Mouse (Mus musculus) kidney, embryonic 15.5 days (tissue): ENCODE data around the gene Fgf14. TPM values are rescaled to one million over a fixed set of nuclear protein-coding genes. Genes with fewer than 3 reads are reported as not detected.

Source experiments
- ATAC-seq: fragments of 200-750 bp; cut with Nextera tagmentation; replicated peaks from 2 replicates; pipeline ENCODE4 v1.8.0; 2017; ENCODE audit warnings: moderate TSS enrichment; ENCODE audit not compliant: low FRiP score
- H3K27ac ChIP-seq: fragments of 300-500 bp; sonication (generic); 2 replicates; pipeline ENCODE4 v1.5.1; 2015; ENCODE audit warnings: mild to moderate bottlenecking, inconsistent platforms
- H3K27me3 ChIP-seq: fragments of 300-500 bp; sonication (generic); 2 replicates; pipeline ENCODE4 v1.6.1; 2015; ENCODE audit warnings: inconsistent platforms
- H3K36me3 ChIP-seq: fragments of 300-500 bp; sonication (generic); 2 replicates; pipeline ENCODE4 v1.6.1; 2015; ENCODE audit warnings: inconsistent platforms
- H3K4me1 ChIP-seq: fragments of 300-500 bp; sonication (generic); 2 replicates; pipeline ENCODE4 v1.6.1; 2015; ENCODE audit warnings: inconsistent platforms
- H3K4me2 ChIP-seq: fragments of 300-500 bp; sonication (generic); 2 replicates; pipeline ENCODE4 v1.6.1; 2015; ENCODE audit warnings: moderate library complexity, mild to moderate bottlenecking, inconsistent platforms
- H3K4me3 ChIP-seq: fragments of 300-500 bp; sonication (generic); replicated peaks from 2 replicates; pipeline ENCODE4 v1.5.1; 2015; ENCODE audit warnings: mild to moderate bottlenecking, inconsistent platforms
- H3K9ac ChIP-seq: fragments of 300-500 bp; sonication (generic); 2 replicates; pipeline ENCODE4 v1.6.1; 2015; ENCODE audit warnings: mild to moderate bottlenecking, inconsistent platforms
- H3K9me3 ChIP-seq: fragments of 300-500 bp; sonication (generic); replicated peaks from 2 replicates; pipeline ENCODE4 v1.6.1; 2016; ENCODE audit warnings: inconsistent platforms
- WGBS: fragments of 180-500 bp; shearing (Covaris S2); methylation state at CpG from one replicate; pipeline ENCODE4 v1.1.7; 2015; ENCODE audit warnings: mixed read lengths; 5-methylcytosine and 5-hydroxymethylcytosine counted together
- polyA plus RNA-seq: library from polyadenylated mRNA; unstranded; fragments of >200 nt; fragmentation: Nextera tagmentation; extraction: Ambion mirVana; gene quantifications from 2 replicates; pipeline ENCODE4 v1.2.1, GENCODE M21; 2015

The Fgf14 gene
- polyA plus RNA-seq: 0.22 and 0.35 TPM in 2 replicates

DNA sequence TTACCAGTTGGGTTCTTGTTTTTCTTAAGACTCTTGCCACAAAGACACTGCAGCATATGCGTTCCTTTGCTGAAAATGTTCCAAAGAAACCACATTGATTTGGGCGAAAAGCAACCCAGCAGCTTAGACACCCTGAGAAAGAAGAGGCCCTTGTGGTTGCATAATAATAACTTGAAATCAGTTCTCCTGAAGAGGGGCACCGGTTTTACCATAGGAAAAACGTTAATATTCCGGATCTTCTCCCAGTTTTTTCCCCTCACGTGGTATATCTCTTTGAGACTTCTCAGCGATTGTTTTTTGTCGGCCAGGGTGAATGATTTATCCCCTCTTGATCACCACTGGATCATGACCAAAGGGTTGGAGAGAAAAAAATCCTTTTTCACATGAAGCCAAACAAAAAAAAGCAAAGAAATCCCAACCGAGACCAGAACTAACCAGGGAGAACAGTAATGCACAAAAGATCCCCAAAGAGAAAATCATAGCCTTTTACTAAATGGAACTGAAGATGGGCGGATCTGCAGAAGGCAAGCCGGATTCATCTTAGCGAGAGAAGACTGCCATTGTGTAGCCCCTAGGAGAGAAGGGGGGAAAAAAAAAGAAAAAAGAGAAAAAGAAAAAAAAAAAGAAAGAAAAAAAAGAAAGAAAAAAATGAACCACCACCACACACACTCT, at the start of gene Fgf14:
Gene Fgf14, minus strand, starts transcription at position 622 of the 672 bp plus-strand sequence.
- Histone ChIP-seq H3K27ac (no peak within 1 kb of the TSS), H3K36me3 (no peaks in the 10 kb centered on the region), H3K9me3 (no peaks in the 10 kb centered on the region), H3K4me3 (peak within 1 kb of the TSS; percentile 36), H3K27me3 (peaks cover 37% of the 10 kb centered on the region), H3K4me2 (peak within 1 kb of the TSS; percentile 64), H3K4me1 (peaks cover 23% of the 10 kb centered on the region), H3K9ac (no peak within 1 kb of the TSS)
- ATAC-seq: no peak
- WGBS: 9% methylated on average over 12 of the region's 12 CpGs

DNA sequence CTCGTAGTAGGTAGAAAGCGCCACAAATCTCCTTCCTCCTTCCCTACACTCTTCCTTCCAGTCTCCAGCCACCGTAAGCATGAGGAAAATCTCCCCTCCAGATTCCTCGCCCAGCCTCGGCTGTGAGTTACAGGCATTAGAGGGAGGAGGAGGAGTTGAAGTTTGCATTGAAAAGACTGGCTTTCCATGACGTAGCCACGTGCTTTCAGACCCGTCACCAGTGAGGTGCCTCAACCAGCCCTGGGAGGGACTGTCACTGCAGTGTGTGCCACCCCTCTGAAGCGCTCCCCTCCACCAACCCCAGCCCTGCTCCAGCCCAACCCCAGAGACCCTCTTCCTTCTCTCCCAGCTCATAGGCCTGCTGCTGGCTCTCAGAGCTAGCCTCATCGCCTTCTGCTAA, 452 bp upstream of the Fgf14 start:
- H3K4me1 ChIP-seq: peaks cover 23% of the 10 kb centered on the region
- peak; percentile 68 for ATAC-seq
- no peaks in the 10 kb centered on the region for H3K9me3 ChIP-seq
- peak overlapping the region; percentile 64 for H3K4me2 ChIP-seq
- WGBS: 4% methylated on average over 10 of the region's 10 CpGs
- peaks cover 37% of the 10 kb centered on the region for H3K27me3 ChIP-seq
- H3K4me3 ChIP-seq: peak overlapping the region; percentile 36
- no peak overlapping the region for H3K9ac ChIP-seq
- H3K36me3 ChIP-seq: no peaks in the 10 kb centered on the region
- H3K27ac ChIP-seq: no peak overlapping the region

DNA sequence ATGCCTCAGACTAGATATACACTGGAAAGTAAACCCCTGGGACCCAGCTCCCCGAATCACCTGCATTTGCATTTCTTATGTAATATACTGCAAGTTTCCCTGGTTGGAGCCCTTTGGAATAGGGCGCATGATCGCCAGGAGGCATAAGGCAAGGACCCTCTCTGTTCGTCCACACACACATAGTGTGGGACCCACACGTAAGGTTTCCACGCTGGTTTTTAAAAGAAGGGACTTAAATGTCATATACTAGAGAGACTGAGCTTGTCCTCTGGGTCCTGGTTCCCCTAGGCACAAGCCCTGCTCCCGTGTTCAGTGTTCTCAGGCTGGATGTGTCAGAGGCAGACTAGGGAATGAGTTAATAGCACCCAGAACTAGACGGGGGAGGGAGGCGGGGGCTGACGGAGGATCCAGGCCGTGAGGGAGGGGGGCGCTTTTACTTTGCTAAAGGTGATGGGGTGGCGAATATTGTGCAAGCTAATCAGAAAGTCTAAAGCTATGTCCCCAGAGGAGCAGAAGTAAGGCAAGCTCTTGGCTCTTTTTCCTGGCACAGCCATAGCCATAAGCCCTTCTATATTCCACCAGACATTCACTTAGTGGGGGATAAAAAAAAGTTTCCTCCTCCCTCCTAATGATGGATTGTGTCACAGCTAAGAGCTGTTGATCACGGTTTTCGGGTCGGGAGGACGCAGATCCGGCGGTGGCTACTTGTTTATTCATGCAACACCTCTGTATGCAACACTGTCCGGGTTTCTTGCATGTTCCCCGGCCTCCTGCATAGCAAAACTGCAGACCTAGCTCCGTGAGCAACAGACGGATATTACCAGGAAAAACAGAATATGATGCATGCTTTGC, 1.0 kb downstream of the Fgf14 start:
- Histone ChIP-seq H3K4me2 (peak overlapping the region; percentile 64), H3K4me1 (peaks cover 23% of the 10 kb centered on the region), H3K27ac (no peak overlapping the region), H3K36me3 (no peaks in the 10 kb centered on the region), H3K27me3 (peaks cover 37% of the 10 kb centered on the region), H3K4me3 (peak overlapping the region; percentile 36), H3K9ac (no peak overlapping the region), H3K9me3 (no peaks in the 10 kb centered on the region)
- 13% methylated on average over 23 of the region's 23 CpGs for WGBS
- ATAC-seq: peak; percentile 34

DNA sequence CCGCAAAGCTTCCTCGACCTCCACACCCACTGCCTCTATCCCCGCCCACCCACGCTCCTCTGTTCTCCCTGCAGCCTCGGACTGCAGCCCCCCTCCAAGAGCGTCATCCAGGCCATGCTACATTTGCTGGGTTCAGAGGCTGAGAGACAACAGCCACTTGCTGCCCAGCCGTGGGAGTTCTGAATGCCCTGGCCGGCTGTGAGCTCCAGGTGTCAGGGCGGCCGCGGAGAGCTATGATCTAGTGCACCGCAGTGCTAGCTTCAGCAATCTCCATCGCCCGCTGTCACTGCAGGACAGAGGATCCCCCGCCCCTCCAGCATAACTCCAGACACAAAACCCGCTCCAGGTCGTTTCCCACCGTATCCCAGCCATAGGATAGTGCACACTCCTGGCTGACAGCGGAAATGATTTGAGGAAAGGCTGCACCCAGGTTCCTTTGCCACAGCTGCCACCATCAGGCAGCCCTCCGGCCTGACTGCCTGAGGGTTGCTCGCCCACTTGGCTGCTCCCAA, 1.7 kb downstream of the Fgf14 start:
- Histone ChIP-seq H3K36me3 (no peaks in the 10 kb centered on the region), H3K9me3 (no peaks in the 10 kb centered on the region), H3K27me3 (peaks cover 37% of the 10 kb centered on the region), H3K9ac (no peak overlapping the region), H3K4me3 (peak overlapping the region; percentile 36), H3K27ac (no peak overlapping the region), H3K4me2 (peak overlapping the region; percentile 64), H3K4me1 (peaks cover 23% of the 10 kb centered on the region)
- WGBS: 1% methylated on average over 21 of the region's 21 CpGs
- ATAC-seq: peak; percentile 84

DNA sequence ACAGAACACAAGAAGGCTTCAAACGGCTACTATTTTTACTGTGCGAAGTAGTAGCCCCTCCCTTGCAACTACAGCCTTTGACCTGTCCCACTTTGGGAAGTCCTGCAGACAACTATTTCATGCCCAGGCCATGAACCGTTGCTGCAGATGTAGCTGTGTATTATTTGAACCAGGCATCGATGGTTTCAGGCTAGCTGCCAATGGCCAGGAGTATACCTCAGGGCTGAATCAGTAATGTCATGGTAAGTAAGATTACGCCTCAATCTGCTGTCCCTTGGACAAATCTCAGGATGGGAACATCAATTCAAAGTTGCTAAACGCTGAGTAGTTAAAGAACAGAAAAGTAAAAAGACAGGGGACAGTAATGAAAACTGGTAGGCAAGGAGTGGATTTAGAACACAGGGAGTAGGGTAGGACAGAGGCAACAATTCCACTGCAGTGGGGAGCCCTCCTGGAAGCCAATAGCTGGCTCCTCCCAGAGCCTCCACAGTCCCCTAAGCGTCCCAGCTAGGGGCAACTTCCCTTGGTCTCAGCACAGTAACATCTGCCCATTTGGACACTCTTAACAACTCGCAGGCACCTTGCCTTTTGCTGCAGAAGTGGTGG, 2.3 kb downstream of the Fgf14 start:
- Histone ChIP-seq H3K4me2 (peak overlapping the region; percentile 64), H3K36me3 (no peaks in the 10 kb centered on the region), H3K27ac (no peak overlapping the region), H3K9ac (no peak overlapping the region), H3K27me3 (peaks cover 37% of the 10 kb centered on the region), H3K4me1 (peaks cover 23% of the 10 kb centered on the region), H3K9me3 (no peaks in the 10 kb centered on the region), H3K4me3 (peak overlapping the region; percentile 36)
- ATAC-seq: peak; percentile 52; the same call in 1 of the 2 replicates
- 27% methylated on average over 8 of the region's 8 CpGs for WGBS

DNA sequence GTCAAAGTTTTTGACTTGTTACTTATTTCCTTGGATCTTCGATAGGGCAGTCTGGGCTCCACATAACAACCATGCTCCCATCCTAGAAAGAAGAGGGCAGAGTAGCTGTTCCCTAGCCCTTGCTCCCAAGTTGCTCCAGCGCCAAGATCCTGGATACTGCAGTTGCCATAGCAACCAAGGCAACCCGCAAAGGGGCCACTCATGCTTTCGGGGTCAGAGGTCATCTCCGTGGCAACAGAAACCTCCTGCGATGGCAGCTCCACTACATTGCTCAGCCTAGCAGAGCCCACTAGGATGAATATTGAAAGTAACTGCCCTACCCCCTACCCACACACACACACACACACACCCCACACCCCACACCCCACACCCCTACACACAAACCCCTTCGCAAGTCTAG, 7.2 kb downstream of the Fgf14 start:
- 17% methylated on average over 7 of the region's 7 CpGs for WGBS
- Histone ChIP-seq H3K9ac (no peak overlapping the region), H3K9me3 (no peaks in the 10 kb centered on the region), H3K4me1 (peaks cover under 1% of the 10 kb centered on the region), H3K36me3 (no peaks in the 10 kb centered on the region), H3K4me2 (no peak overlapping the region), H3K27me3 (peaks cover 5% of the 10 kb centered on the region), H3K27ac (no peak overlapping the region), H3K4me3 (no peak overlapping the region)
- ATAC-seq: peak; percentile 86

DNA sequence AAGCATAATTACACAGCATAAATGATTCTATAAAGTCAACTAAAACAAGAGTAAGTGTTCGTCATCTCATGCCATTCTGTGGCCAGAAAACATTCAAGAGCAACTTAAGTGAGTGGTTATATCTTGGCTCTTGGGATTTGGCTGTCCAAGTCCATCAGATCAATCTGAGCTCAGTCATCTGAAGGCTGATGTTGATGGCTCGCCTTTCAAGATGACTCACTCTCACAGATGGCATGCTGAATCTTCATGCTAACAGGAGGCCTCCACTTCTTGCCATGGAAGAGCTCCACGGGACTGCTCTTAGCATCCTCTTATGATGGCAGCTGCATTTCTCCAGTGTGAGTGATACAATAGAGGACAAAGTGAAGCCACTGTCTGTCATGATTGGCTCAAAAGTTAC, 34.1 kb downstream of the Fgf14 start:
- H3K27ac ChIP-seq: no peak overlapping the region
- 71% methylated on average over 3 of the region's 3 CpGs for WGBS
- no peaks in the 10 kb centered on the region for H3K4me1 ChIP-seq
- H3K9me3 ChIP-seq: no peaks in the 10 kb centered on the region
- H3K4me2 ChIP-seq: no peak overlapping the region
- H3K36me3 ChIP-seq: no peaks in the 10 kb centered on the region
- H3K4me3 ChIP-seq: no peak overlapping the region
- no peaks in the 10 kb centered on the region for H3K27me3 ChIP-seq
- ATAC-seq: no peak
- H3K9ac ChIP-seq: no peak overlapping the region

DNA sequence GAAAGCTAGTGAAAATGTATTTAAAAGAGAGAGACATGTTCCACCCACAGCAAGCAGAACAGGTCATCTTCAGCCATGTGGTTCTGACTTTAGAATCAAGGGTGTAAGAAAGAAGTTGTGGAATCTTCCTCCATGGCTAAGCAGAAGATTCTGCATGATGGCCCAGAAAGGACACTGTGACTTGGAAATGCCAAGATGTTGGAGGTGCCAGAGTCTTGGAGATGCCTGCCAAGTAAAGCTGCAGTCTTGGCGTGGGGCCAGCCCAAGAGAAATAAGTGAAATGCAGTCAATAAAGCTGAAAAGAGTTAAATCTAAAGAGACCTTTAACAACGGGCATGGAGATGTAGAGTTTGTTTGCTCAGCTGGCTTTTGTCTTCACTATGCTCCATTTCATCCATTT, 42.0 kb downstream of the Fgf14 start:
- no peak overlapping the region for H3K4me3 ChIP-seq
- H3K36me3 ChIP-seq: no peaks in the 10 kb centered on the region
- H3K4me1 ChIP-seq: no peaks in the 10 kb centered on the region
- no peak overlapping the region for H3K9ac ChIP-seq
- H3K27ac ChIP-seq: no peak overlapping the region
- H3K4me2 ChIP-seq: no peak overlapping the region
- no peaks in the 10 kb centered on the region for H3K9me3 ChIP-seq
- H3K27me3 ChIP-seq: no peaks in the 10 kb centered on the region
- no peak for ATAC-seq
- WGBS: 66% methylated on average over 2 of the region's 2 CpGs

DNA sequence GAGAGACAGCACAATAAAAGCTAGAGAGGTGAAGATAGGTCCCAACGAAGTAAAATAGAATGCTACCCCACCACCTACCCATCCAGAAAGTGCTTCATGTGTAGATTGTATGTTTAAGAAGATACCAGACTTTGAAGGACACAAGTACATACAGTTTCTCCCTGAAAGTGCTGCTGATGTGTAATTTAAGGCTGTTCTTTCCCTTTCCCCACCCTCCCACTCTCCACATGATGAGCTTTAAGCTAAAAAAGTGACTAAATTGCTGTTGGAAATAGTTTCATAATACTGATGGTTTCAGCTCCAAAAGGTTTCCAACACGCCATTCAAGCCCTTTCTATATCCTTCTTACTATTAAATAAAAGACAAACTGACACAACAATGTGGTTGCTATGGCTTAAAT, 63.5 kb downstream of the Fgf14 start:
- Histone ChIP-seq H3K9me3 (no peaks in the 10 kb centered on the region), H3K4me2 (no peak overlapping the region), H3K4me3 (no peak overlapping the region), H3K4me1 (no peaks in the 10 kb centered on the region), H3K36me3 (no peaks in the 10 kb centered on the region), H3K27ac (no peak overlapping the region), H3K27me3 (no peaks in the 10 kb centered on the region), H3K9ac (no peak overlapping the region)
- no peak for ATAC-seq
- 53% methylated on average over 2 of the region's 2 CpGs for WGBS

DNA sequence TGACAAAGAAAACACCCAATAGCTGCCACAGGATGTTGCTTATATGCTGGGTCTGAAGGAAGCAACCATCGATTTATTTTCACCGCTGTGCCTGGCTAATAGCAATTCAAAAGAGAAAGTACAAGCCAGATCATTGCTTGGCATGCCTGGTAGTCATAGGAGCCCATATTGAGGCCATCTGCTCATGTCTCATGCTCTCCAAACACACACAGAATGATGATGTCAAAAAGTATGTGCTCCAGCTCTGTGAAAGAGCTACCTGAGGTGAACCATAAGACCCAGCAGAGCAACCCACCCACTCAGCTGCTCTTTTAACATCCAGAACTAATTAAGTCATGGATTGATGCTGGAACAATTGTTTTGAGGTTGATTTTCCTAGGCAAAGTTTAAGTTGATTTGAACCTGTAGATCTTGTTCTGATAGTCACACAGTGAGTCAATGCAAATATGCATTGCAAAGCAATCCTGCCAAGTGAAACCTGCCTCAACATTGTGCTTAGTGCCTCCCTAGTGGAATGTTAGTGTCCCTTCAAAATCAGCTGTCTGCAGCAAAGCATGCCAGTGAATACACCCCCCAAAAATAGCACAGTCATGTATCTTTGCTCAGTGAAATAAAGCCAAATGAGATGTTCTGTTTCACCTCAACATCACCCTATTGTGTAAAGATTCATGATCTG, 70.8 kb downstream of the Fgf14 start:
- Histone ChIP-seq H3K27ac (no peak overlapping the region), H3K36me3 (no peaks in the 10 kb centered on the region), H3K9me3 (no peaks in the 10 kb centered on the region), H3K27me3 (no peaks in the 10 kb centered on the region), H3K4me2 (no peak overlapping the region), H3K4me1 (no peaks in the 10 kb centered on the region), H3K9ac (no peak overlapping the region), H3K4me3 (no peak overlapping the region)
- no peak for ATAC-seq
- 88% methylated on average over 2 of the region's 2 CpGs for whole genome bisulfite sequencing

DNA sequence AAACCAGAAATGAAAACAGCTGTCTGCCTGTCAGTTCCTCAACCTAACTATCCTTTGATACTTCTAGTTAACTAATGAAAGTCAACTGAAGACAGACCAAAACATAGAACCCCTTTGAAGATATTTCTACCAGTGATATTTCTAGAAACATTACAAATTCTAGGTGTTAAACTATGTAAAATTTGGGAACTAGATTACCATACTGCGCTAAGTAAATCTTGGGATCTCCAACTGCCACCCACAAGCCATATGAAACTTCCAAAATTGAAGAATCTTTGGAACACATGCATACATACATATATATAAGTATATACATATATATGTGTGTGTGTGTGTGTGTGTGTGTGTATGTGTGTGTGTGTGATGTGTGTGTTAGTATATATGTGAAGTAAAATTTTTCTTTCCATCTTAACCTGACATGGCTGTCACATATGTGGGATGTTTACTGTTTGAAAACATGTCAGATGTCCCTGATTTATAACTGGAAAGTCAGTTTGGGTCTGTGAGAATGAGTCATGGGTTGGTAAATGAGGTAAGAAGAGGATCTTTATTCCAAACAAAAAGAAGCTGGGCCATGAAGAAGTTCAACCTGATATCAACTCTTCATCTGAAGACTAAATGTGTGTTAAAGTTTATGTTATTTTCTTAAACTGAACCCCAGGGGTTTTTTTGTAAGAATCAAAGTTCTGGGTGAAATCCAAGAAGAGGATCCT, 71.7 kb downstream of the Fgf14 start:
- H3K27ac ChIP-seq: no peak overlapping the region
- 89% methylated on average over 1 of the region's 1 CpGs for WGBS
- H3K36me3 ChIP-seq: no peaks in the 10 kb centered on the region
- no peaks in the 10 kb centered on the region for H3K27me3 ChIP-seq
- no peak overlapping the region for H3K4me2 ChIP-seq
- H3K4me1 ChIP-seq: no peaks in the 10 kb centered on the region
- H3K4me3 ChIP-seq: no peak overlapping the region
- no peak overlapping the region for H3K9ac ChIP-seq
- no peak for ATAC-seq
- H3K9me3 ChIP-seq: no peaks in the 10 kb centered on the region
